Mouse (Mus musculus): ENCODE data around the gene Mrpl53.
"Not testable (repeated sequence)": the region's sequence is repeated elsewhere in the genome, so short reads cannot be mapped to it uniquely, and the experiment has no call there.

The Mrpl53 gene

DNA sequence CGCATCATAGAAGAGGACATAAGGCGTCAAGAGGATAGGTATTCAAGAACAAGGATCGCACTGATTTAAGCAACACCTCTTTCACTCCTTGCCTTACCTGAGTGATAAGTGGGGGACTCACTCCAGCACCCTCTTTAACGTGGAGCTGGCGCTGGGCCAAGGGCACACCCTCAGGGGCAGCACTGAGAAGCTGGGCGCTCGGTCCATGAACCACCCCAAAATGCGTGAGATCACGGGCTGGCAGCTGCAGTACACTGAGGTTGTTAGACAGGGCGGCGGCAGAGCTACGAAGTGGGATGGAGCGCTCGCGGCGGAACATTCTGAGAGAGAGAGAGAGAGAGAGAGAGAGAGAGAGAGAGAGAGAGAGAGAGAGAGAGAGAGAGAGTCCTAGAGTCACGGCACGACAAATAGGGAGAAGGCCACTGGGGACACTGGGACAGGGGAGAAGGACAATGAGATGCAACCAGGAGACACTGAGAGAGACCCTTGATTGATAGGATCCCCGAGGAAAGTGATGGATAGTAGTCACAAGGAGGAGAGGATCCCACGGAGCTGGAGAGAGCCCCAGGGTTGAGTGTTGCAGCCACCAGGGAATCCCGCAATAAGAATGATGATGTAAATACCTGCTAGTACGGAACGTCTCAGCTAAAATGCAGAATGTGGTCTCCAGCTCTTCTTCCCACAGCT is 46.9 kb downstream of the Mrpl53 start:
- no peak for DNase-seq

DNA sequence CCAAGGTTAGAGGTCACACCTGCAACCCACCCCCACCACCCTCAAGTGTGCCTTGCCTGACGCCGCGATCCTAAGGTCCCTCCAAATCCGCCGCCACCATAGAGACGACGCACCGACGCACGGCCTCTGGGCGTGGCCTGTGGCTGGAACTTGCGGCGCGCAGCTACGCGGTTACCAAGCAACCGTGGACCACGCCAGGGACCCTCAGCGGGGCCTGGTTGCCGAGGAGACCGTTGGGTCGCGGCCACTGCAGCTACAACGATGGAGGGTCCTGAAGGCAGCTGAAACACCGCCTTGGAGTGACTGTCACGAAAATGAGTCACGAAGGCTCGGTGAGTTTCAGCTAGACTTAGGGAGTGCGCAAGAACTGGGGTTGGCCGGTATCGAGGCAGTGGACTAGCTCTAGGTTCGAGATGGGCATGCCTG is 47.4 kb downstream of the Mrpl53 start, which contains the start of the genes Wdr54 and 1700003E16Rik:
Gene Wdr54 (minus strand): TSS at position 139 of the 426 bp plus-strand sequence.
Gene 1700003E16Rik (plus strand): TSS at position 146 of the 426 bp plus-strand sequence.
- DNase-seq, result peak; percentile 78

DNA sequence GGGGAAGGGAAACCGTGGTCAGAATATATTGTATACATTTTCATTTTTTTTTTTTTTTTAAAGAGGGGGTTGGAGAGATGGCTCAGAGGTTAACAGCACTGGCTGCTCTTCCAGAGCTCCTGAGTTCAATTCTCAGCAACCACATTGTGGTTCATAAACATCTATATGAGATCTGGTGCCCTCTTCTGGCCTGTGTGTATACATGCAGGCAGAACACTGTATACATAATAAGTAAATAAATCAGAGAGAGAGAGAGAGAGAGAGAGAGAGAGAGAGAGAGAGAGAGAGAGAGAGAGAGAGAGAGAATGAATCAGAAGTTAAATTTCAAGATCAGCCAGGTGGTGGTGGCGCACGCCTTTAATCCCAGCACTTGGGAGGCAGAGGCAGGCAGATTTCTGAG is 50.6 kb downstream of the Mrpl53 start:
- DNase-seq, result not testable (repeated sequence)

Measured in cerebellum, adult 9-11 months (tissue).